31 mouse cellular contexts compared by ENCODE assay signal in genomic region chr6:101362728-101363127, GRCm38 (mm10). TPM values are rescaled to one million over a fixed set of nuclear protein-coding genes. Genes with fewer than 3 reads are reported as not detected.
DNase-seq lines count a peak whose midpoint lies in the region; ATAC-seq and TF ChIP-seq lines count a peak whose summit lies in the region.
"Had no signal": no experiment of that assay in that cellular context is flagged by ENCODE, and none has a peak within 500 bp of the region (broad histone marks: within the 10 kb centered on the region; RNA-seq: fewer than 3 reads in every experiment).

No protein-coding gene starts in this region.

- H3K9ac ChIP-seq in liver, postnatal 0 days (replicated peaks), result no peak overlapping the region
- H3K9ac ChIP-seq in liver, embryonic 11.5 days (ENCODE audit: low read depth, low read length), result no peak overlapping the region
- H3K9ac ChIP-seq in stomach, embryonic 15.5 days, result no peak overlapping the region
- no peak overlapping the region for H3K9ac ChIP-seq in stomach, postnatal 0 days (ENCODE audit: low read length)
- H3K9ac ChIP-seq: embryonic facial prominence, embryonic 12.5 days; forebrain, embryonic 15.5 days; hindbrain, embryonic 14.5 days; liver, embryonic 15.5 days; neural tube, embryonic 15.5 days had no signal

- H3K4me2 ChIP-seq in liver, postnatal 0 days (ENCODE audit: low read depth, low read length), result no peak overlapping the region
- H3K4me2 ChIP-seq in liver, embryonic 11.5 days, result no peak overlapping the region
- H3K4me2 ChIP-seq in stomach, embryonic 15.5 days, result no peak overlapping the region
- no peak overlapping the region for H3K4me2 ChIP-seq in stomach, postnatal 0 days (replicated peaks; ENCODE audit: low read depth)
- peak overlapping the region; percentile 53 for H3K4me2 ChIP-seq in myocyte (ENCODE audit: low read depth)
- H3K4me2 ChIP-seq: embryonic facial prominence, embryonic 12.5 days; forebrain, embryonic 15.5 days; hindbrain, embryonic 14.5 days; liver, embryonic 15.5 days; neural tube, embryonic 15.5 days had no signal

- no peaks in the 10 kb centered on the region for H3K27me3 ChIP-seq in liver, postnatal 0 days (ENCODE audit: insufficient read depth, low read length)
- H3K27me3 ChIP-seq in liver, embryonic 11.5 days (replicated peaks; ENCODE audit: control insufficient read depth, insufficient read depth, low read length), result no peaks in the 10 kb centered on the region
- no peaks in the 10 kb centered on the region for H3K27me3 ChIP-seq in stomach, embryonic 15.5 days (replicated peaks)
- no peaks in the 10 kb centered on the region for H3K27me3 ChIP-seq in stomach, postnatal 0 days (ENCODE audit: control insufficient read depth, insufficient read depth, low read length)
- H3K27me3 ChIP-seq in myocyte (ENCODE audit: control insufficient read depth, insufficient read depth, insufficient read length), result no peaks in the 10 kb centered on the region
- H3K27me3 ChIP-seq: embryonic facial prominence, embryonic 12.5 days; forebrain, embryonic 15.5 days; liver, embryonic 15.5 days; neural tube, embryonic 15.5 days had no signal

- peaks cover 42% of the 10 kb centered on the region for H3K79me2 ChIP-seq in myocyte (ENCODE audit: control insufficient read depth, insufficient read depth)

- peak; percentile 95 for DNase-seq in heart, adult 11 months
- DNase-seq in heart, postnatal 36 days, result no peak
- DNase-seq in liver, postnatal 0 days, result no peak
- DNase-seq in liver, embryonic 11.5 days (ENCODE audit: low spot score), result no peak
- no peak for DNase-seq in stomach, postnatal 0 days (ENCODE audit: low spot score)
- no peak for DNase-seq in urinary bladder, postnatal 4 days (ENCODE audit: low spot score in 2 of 2)
- DNase-seq: adrenal gland, postnatal 10 days; cerebellum, adult 9-10 months; cerebellum, postnatal 36 days; gastrocnemius, adult 2 months; kidney, postnatal 14 days; layer of hippocampus, adult 9-11 months; liver; midbrain, embryonic 14.5 days; retina, postnatal 1 day; right cerebral cortex, postnatal 14 days; thymus, postnatal 14 days had no signal

- no peak for TF ChIP-seq EP300 in liver, postnatal 0 days (IDR thresholded peaks at IDR 0.05; ENCODE audit: low read depth)
- TF ChIP-seq EP300 in stomach, postnatal 0 days (optimal IDR thresholded peaks at IDR 0.05), result no peak

- H3ac ChIP-seq in myocyte (ENCODE audit: control insufficient read depth, insufficient read length), result no peak overlapping the region

- no peak for TF ChIP-seq POLR2A in myocyte (IDR thresholded peaks at IDR 0.05; ENCODE audit: insufficient read length, low read depth)

- no peaks in the 10 kb centered on the region for H3K9me3 ChIP-seq in liver, postnatal 0 days (ENCODE audit: low read length)
- no peaks in the 10 kb centered on the region for H3K9me3 ChIP-seq in liver, embryonic 11.5 days (ENCODE audit: control insufficient read depth, low read length)
- no peaks in the 10 kb centered on the region for H3K9me3 ChIP-seq in stomach, embryonic 15.5 days
- no peaks in the 10 kb centered on the region for H3K9me3 ChIP-seq in stomach, postnatal 0 days (ENCODE audit: control insufficient read depth, low read length)
- H3K9me3 ChIP-seq: embryonic facial prominence, embryonic 12.5 days; forebrain, embryonic 10.5 days; forebrain, embryonic 15.5 days; liver, embryonic 15.5 days; neural tube, embryonic 15.5 days had no signal

- 61% methylated on average over 5 of the region's 5 CpGs for WGBS in liver, postnatal 0 days (ENCODE audit: insufficient replicate concordance)
- WGBS in liver, embryonic 11.5 days, result 70% methylated on average over 5 of the region's 5 CpGs
- WGBS in stomach, embryonic 15.5 days, result 48% methylated on average over 5 of the region's 5 CpGs
- WGBS in stomach, postnatal 0 days, result 55% methylated on average over 5 of the region's 5 CpGs

- no peak for ATAC-seq in liver, postnatal 0 days
- ATAC-seq in liver, embryonic 11.5 days (replicated peaks; ENCODE audit: low FRiP score), result no peak
- no peak for ATAC-seq in stomach, embryonic 15.5 days (ENCODE audit: insufficient read depth, low FRiP score, low read depth)
- no peak; the same call in 1 of the 2 replicates for ATAC-seq in stomach, postnatal 0 days (ENCODE audit: low FRiP score, low TSS enrichment)
- ATAC-seq: forebrain, embryonic 15.5 days; intestine, postnatal 0 days had no signal

- H3K4me1 ChIP-seq in liver, postnatal 0 days (ENCODE audit: insufficient read depth), result peaks cover 11% of the 10 kb centered on the region
- no peaks in the 10 kb centered on the region for H3K4me1 ChIP-seq in liver, embryonic 11.5 days (replicated peaks; ENCODE audit: control insufficient read depth, insufficient read depth, low read length)
- H3K4me1 ChIP-seq in stomach, embryonic 15.5 days, result peaks cover 33% of the 10 kb centered on the region; the same call in 1 of the 2 replicates
- H3K4me1 ChIP-seq in stomach, postnatal 0 days (replicated peaks; ENCODE audit: control insufficient read depth, insufficient read depth), result peaks cover 2% of the 10 kb centered on the region; the same call in 1 of the 2 replicates
- H3K4me1 ChIP-seq: liver, embryonic 15.5 days had no signal

- no peak overlapping the region for H3K4me3 ChIP-seq in liver, postnatal 0 days (ENCODE audit: low read depth, low read length)
- no peak overlapping the region for H3K4me3 ChIP-seq in liver, embryonic 11.5 days (ENCODE audit: low read depth, low read length)
- H3K4me3 ChIP-seq in stomach, embryonic 15.5 days (replicated peaks), result no peak overlapping the region
- no peak overlapping the region for H3K4me3 ChIP-seq in stomach, postnatal 0 days (ENCODE audit: low read depth, low read length)
- H3K4me3 ChIP-seq in myocyte, result no peak overlapping the region
- H3K4me3 ChIP-seq: embryonic facial prominence, embryonic 12.5 days; forebrain, embryonic 10.5 days; forebrain, embryonic 15.5 days; gastrocnemius, adult 2 months; liver, embryonic 15.5 days; neural tube, embryonic 15.5 days had no signal

- no peaks in the 10 kb centered on the region for H3K36me3 ChIP-seq in liver, postnatal 0 days (replicated peaks; ENCODE audit: insufficient read depth, low read length)
- no peaks in the 10 kb centered on the region for H3K36me3 ChIP-seq in liver, embryonic 11.5 days (ENCODE audit: control insufficient read depth, insufficient read depth, low read length)
- 0 out of 2 replicates have a peak, but pooled peaks cover 4% of the 10 kb centered on the region for H3K36me3 ChIP-seq in stomach, embryonic 15.5 days
- H3K36me3 ChIP-seq in stomach, postnatal 0 days (ENCODE audit: control insufficient read depth, insufficient read depth, low read length), result no peaks in the 10 kb centered on the region
- H3K36me3 ChIP-seq in myocyte (ENCODE audit: control insufficient read depth, insufficient read depth), result no peaks in the 10 kb centered on the region
- H3K36me3 ChIP-seq: forebrain, embryonic 10.5 days; forebrain, embryonic 15.5 days; G1E; liver, embryonic 15.5 days; neural tube, embryonic 15.5 days had no signal

- intact Hi-C loops in heart, postnatal 36 days (cut with DNase I), result no loop called here

- 0 out of 2 replicates have a peak overlapping the region, but pooled peaks have one; percentile 7 for H3K27ac ChIP-seq in liver, postnatal 0 days (ENCODE audit: low read depth)
- no peak overlapping the region for H3K27ac ChIP-seq in liver, embryonic 11.5 days (ENCODE audit: low read depth, low read length)
- peak overlapping the region; percentile 54; the same call in 1 of the 2 replicates for H3K27ac ChIP-seq in stomach, embryonic 15.5 days
- H3K27ac ChIP-seq in stomach, postnatal 0 days (replicated peaks), result no peak overlapping the region
- H3K27ac ChIP-seq: embryonic facial prominence, embryonic 12.5 days; forebrain, embryonic 10.5 days; forebrain, embryonic 15.5 days; gastrocnemius, adult 2 months; hindbrain, embryonic 14.5 days; liver, embryonic 15.5 days; macrophage; neural tube, embryonic 15.5 days had no signal

- no peak for TF ChIP-seq CTCF in liver, postnatal 0 days (IDR thresholded peaks at IDR 0.05; ENCODE audit: low read depth)
- no peak for TF ChIP-seq CTCF in stomach, postnatal 0 days (IDR thresholded peaks at IDR 0.05; ENCODE audit: low read depth)

TF ChIP-seq in myocyte, 11 proteins besides CTCF, POLR2A, EP300 and RAD21:
- TF ChIP-seq MAX (IDR thresholded peaks at IDR 0.05; ENCODE audit: low read depth) (no peak), TCF3 (IDR thresholded peaks at IDR 0.05; ENCODE audit: insufficient read length, low read depth) (no peak), TCF12 (IDR thresholded peaks at IDR 0.05; ENCODE audit: insufficient read depth, poor library complexity, severe bottlenecking) (no peak), REST (IDR thresholded peaks at IDR 0.05; ENCODE audit: insufficient read depth, insufficient read length) (no peak)

RNA-seq across cellular contexts. Expression of gene Pdzrn3, which starts 15.0 kb away (rescaled TPM):
- total RNA-seq in heart, postnatal 36 days (2021), result 10 to 100 TPM; 28.6 to 40.4 TPM
- 0.60 and 0.69 TPM in 2 replicates for polyA plus RNA-seq in liver, postnatal 0 days (2015; fragmentation: Nextera tagmentation; extraction: Ambion mirVana)
- 2.6 and 4.8 TPM in 2 replicates for polyA plus RNA-seq in liver, embryonic 11.5 days (2014; fragmentation: Nextera tagmentation; extraction: Ambion mirVana)
- 12.5 and 12.6 TPM in 2 replicates for polyA plus RNA-seq in stomach, embryonic 15.5 days (2015; fragmentation: Nextera tagmentation; extraction: Ambion mirVana)
- 5.1 and 6.1 TPM in 2 replicates for polyA plus RNA-seq in stomach, postnatal 0 days (2015; fragmentation: Nextera tagmentation; extraction: Ambion mirVana)
- polyA plus RNA-seq in myocyte (2012; fragmentation: generic; extraction: Trizol), result 13.8 TPM
- total RNA-seq: hematopoietic stem cell, adult 5-6 weeks; megakaryocyte-erythroid progenitor cell, adult 5-6 weeks; monocyte, adult 5-6 weeks had no signal
- polyA plus RNA-seq: G1E, macrophage had no signal

Comparison
In these comparisons a context has a peak if more than half of its experiments do, and no peak if none do; other contexts are left out.
1. H3K27ac ChIP-seq: peak in liver, postnatal 0 days (single experiment) and stomach, embryonic 15.5 days (single experiment); none in liver, embryonic 11.5 days (single experiment) and stomach, postnatal 0 days (single experiment).